Mouse (Mus musculus): ENCODE data around the gene Fbxo24.

DNA sequence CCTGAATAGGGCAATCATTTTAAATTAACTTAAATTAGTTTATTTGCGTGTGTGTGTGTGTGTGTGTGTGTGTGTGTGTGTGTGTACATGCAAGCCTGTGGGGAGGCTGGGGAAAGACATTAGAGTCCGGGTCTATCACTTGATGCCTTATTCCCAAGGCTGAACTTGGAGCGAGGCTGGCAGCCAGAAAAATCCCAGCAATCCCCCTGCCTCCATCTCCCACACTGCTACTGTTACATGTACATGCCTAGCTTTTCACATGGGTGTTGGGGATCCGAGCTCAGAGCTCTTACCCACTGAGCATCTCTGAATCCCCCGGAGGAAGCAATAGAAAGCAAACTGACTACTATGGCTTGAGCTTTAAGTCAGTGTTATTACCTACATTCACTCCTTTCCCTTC lies 43.6 kb upstream of the Fbxo24 start:
- TF ChIP-seq CTCF (IDR thresholded peaks at IDR 0.05; ENCODE audit: low read depth, low read length) = no peak
- TF ChIP-seq POLR2A (IDR thresholded peaks at IDR 0.05; ENCODE audit: borderline replicate concordance, low read depth, low read length) = no peak

Data from bone marrow macrophage, adult 2 months (primary cell).